Mouse (Mus musculus) olfactory bulb, adult 2 months (tissue): ENCODE data around the gene Dhtkd1. TPM values are rescaled to one million over a fixed set of nuclear protein-coding genes. Genes with fewer than 3 reads are reported as not detected.
A peak's percentile ranks its signal among the peaks of the same experiment; 100 is the strongest.

Experiments
- H3K27ac ChIP-seq: fragments of 200-500 bp; 2 replicates; pipeline ENCODE4 v1.5.1; 2012; ENCODE audit warnings: low read depth, low read length; ENCODE audit not compliant: insufficient read depth
- H3K4me1 ChIP-seq: fragments of 200-500 bp; 2 replicates; pipeline ENCODE4 v1.6.1; 2012; ENCODE audit warnings: low read length; ENCODE audit not compliant: control insufficient read depth, insufficient read depth
- H3K4me3 ChIP-seq: fragments of 200-500 bp; 2 replicates; pipeline ENCODE4 v1.5.1; 2012; ENCODE audit warnings: mild to moderate bottlenecking, low read depth, low read length, moderate library complexity; ENCODE audit not compliant: insufficient read depth
- CTCF ChIP-seq: fragments of 200-500 bp; IDR thresholded peaks from 2 replicates; pipeline ENCODE4 v1.5.1; 2012; ENCODE audit warnings: low read depth, mild to moderate bottlenecking, low read length, moderate library complexity; ENCODE audit not compliant: insufficient read depth
- POLR2A ChIP-seq: fragments of 200-500 bp; IDR thresholded peaks from 2 replicates; pipeline ENCODE4 v1.6.1; 2012; ENCODE audit warnings: mild to moderate bottlenecking, low read depth, low read length, moderate library complexity; ENCODE audit not compliant: insufficient read depth
- WGBS: fragments of 180-500 bp; shearing (Covaris S2); methylation state at CpG from one replicate; pipeline ENCODE4 v1.1.7; 2018; 5-methylcytosine and 5-hydroxymethylcytosine counted together
- polyA plus RNA-seq: library from polyadenylated mRNA; stranded (reverse); fragments of >200 nt; gene quantifications from 2 replicates; pipeline ENCODE4 v1.2.4, GENCODE M21; 2012; ENCODE audit warnings: low replicate concordance; ENCODE audit not compliant: missing spikeins, insufficient read depth, insufficient read length

Gene Dhtkd1
- polyA plus RNA-seq, 1 experiment, result not detected

DNA sequence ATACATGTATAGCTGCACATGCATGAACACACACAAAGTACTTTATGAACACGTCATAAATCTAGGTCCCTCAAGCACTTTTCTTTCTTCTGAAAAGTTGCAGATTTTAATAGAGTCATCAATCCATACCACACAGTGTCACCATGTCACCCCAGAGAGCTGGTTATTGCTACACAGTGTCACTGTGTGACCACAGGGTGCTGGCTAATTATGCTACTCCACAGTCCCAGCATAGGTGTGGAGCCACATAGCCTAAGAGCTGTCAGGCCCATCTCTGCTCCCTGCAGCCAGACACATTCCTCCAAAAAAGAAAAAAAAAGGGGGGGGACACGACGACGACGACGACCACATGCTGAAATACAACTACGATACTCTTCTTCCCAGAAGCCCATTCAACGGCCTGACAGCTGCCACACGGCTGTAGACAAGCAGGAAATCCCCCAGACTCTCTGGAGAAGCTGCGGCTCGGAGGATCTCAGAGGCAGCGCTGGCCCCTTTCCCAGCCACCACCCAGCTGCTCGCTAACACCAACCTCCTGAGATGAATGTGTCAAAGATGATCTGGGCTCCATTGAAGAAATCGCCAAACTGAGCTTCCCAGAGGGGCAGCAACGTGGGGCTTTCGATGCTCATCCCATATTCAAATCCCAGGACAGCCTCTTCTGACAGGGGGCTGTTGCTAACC is 31.2 kb downstream of the Dhtkd1 start:
- no peak for TF ChIP-seq CTCF
- TF ChIP-seq POLR2A, result no peak
- Histone ChIP-seq H3K27ac (no peak overlapping the region), H3K4me3 (no peak overlapping the region), H3K4me1 (no peaks in the 10 kb centered on the region)
- WGBS, result 65% methylated on average over 16 of the region's 16 CpGs

- no peaks in the 10 kb centered on the region for H3K4me1 ChIP-seq
- WGBS, result 61% methylated on average over 3 of the region's 3 CpGs
- no peak overlapping the region for H3K27ac ChIP-seq
- TF ChIP-seq CTCF (no peak), POLR2A (no peak)
- H3K4me3 ChIP-seq, result no peak overlapping the region
Measured at GRCm38 (mm10) chr2:5906625-5907024, 36.0 kb downstream of the Dhtkd1 start.

GRCm38 (mm10) chr2:5906092-5906491 is 36.5 kb downstream of the Dhtkd1 start:
- Histone ChIP-seq H3K27ac (no peak overlapping the region), H3K4me3 (no peak overlapping the region), H3K4me1 (no peaks in the 10 kb centered on the region)
- WGBS, result 51% methylated on average over 5 of the region's 5 CpGs
- TF ChIP-seq POLR2A, result no peak

DNA sequence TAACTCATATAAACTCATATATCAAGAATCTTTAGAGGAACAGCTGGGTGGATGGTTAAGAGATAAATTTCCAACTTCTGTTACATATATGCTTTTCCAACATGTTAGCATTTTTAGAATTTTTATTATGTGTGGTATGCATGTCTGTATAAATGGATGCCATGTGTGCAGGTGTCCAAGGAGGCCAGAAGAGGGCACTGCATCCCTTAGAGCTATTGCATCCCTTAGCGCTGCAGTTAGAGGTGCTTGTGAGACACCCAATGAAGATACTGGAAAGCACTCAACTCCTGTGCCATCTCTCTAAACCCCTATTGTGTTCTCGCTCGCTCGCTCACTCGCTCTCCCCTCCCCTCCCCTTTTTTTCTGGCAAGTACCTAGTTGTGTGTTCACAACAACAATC is 42.4 kb downstream of the Dhtkd1 start:
- H3K27ac ChIP-seq, result no peak overlapping the region
- no peaks in the 10 kb centered on the region for H3K4me1 ChIP-seq
- WGBS, result 54% methylated on average over 5 of the region's 5 CpGs
- H3K4me3 ChIP-seq, result no peak overlapping the region
- TF ChIP-seq POLR2A, result no peak
- TF ChIP-seq CTCF, result no peak

DNA sequence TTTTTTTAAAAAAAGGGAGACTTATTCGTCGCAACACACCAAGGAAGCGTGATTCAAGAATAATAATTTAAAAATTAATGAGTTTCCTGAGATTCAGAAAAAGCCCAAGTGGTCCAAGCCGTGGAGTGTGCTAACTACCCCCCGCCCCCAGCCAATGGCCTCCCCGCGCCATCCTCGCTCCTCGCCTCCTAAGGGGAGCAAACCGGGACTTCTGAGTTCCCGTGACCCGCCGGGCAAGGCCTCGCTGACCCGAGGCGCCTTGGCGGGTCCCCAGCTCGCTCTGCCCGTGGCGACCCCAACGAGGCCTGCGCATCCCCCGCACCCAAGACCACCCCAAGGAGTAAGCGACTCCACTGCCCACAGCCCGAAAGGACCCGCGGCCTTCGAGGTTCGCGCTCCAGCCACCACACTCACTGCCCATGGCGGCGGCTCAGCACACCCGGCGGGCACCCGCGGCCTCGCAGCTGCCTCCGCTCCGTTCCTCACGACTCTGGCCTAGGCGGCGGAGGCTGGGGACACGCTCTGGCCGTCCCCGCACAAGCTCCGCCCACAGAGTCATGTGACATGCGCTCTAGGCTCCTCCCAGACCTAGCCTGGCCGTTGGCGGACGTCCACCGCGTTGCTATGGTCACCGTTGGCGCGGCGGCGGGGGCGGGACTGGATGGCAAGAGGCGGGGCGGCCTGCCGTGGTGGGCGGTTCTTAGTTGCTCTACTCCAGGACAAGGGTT is 47.6 kb downstream of the Dhtkd1 start, which contains the start of gene Sec61a2:
Gene Sec61a2 (minus strand): TSS at position 590 of the 728 bp plus-strand sequence.
- Histone ChIP-seq H3K4me3 (peak within 1 kb of the TSS; percentile 100), H3K4me1 (peaks cover 2% of the 10 kb centered on the region), H3K27ac (peak within 1 kb of the TSS; percentile 71)
- under 1% methylated on average over 62 of the region's 62 CpGs for WGBS
- TF ChIP-seq CTCF (0 out of 2 replicates have a peak, but pooled peaks have one; percentile 13), POLR2A (peak; percentile 93)

GRCm38 (mm10) chr2:5894296-5894695 is 48.3 kb downstream of the Dhtkd1 start:
- Histone ChIP-seq H3K4me1 (peaks cover 2% of the 10 kb centered on the region), H3K27ac (no peak overlapping the region), H3K4me3 (peak overlapping the region; percentile 22)
- TF ChIP-seq POLR2A (no peak), CTCF (no peak)
- 26% methylated on average over 11 of the region's 11 CpGs for WGBS

DNA sequence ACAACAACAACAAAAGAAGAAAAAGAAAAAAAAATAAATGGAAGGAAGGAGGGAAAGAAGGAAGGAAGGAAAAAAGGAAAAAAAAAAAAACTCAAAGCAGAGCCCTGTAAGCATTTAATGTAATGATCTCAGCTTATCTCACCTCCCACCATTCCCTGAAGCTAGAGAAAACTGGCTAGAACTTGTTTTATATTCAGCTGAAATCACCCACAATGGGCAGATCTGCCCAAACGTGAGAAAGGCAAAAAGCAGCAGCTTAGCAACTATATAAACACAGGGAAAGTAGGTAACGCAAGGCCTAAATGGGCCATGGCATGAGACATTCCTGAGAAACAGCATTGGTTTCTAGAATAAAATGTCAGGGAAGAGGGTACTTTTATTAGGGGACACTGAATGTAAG is 53.2 kb downstream of the Dhtkd1 start:
- Histone ChIP-seq H3K27ac (no peak overlapping the region), H3K4me1 (peaks cover 4% of the 10 kb centered on the region), H3K4me3 (no peak overlapping the region)
- TF ChIP-seq POLR2A (no peak), CTCF (no peak)
- 42% methylated on average over 2 of the region's 2 CpGs for WGBS

GRCm38 (mm10) chr2:5888865-5889264 is 53.7 kb downstream of the Dhtkd1 start:
- Histone ChIP-seq H3K4me3 (no peak overlapping the region), H3K27ac (no peak overlapping the region), H3K4me1 (peaks cover 4% of the 10 kb centered on the region)
- TF ChIP-seq CTCF (no peak), POLR2A (no peak)
- 80% methylated on average over 5 of the region's 5 CpGs for WGBS

GRCm38 (mm10) chr2:5877446-5877845 is 65.1 kb downstream of the Dhtkd1 start:
- H3K4me1 ChIP-seq, result no peaks in the 10 kb centered on the region
- TF ChIP-seq CTCF (no peak), POLR2A (no peak)
- no peak overlapping the region for H3K4me3 ChIP-seq
- H3K27ac ChIP-seq, result no peak overlapping the region
- 81% methylated on average over 3 of the region's 3 CpGs for WGBS

DNA sequence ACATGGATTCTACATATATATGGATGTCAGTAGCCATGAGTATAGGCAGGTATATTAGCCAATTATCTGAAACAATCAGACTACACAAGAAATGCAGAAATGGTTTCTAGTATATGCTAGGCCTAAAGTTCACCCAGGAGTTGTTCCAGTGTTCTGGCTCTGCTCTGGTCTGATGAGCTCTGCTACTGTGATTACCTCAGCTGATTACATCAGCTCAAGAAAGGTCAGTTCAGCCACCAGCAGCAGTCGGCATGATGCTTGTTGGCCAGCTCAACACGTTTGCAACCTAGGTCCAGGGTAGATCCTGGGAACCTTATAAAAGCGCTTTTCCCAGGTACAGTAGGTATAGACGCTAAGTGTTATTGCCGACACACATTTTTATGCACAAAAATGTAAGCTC is 72.8 kb downstream of the Dhtkd1 start:
- Histone ChIP-seq H3K27ac (no peak overlapping the region), H3K4me1 (no peaks in the 10 kb centered on the region), H3K4me3 (no peak overlapping the region)
- TF ChIP-seq POLR2A, result no peak
- no peak for TF ChIP-seq CTCF
- 89% methylated on average over 5 of the region's 5 CpGs for WGBS
